Mouse (Mus musculus) lung, embryonic 14.5 days (tissue): ENCODE results near the gene Wfikkn1. TPM values are rescaled to one million over a fixed set of nuclear protein-coding genes. Genes with fewer than 3 reads are reported as not detected.

ENCODE experiments used
- ATAC-seq: fragments of 200-750 bp; cut with Nextera tagmentation; 2 replicates; pipeline ENCODE4 v1.8.0; 2017; ENCODE audit warnings: mild to moderate bottlenecking, moderate TSS enrichment, moderate library complexity; ENCODE audit not compliant: insufficient read depth
- DNase-seq: peaks from one replicate; pipeline ENCODE4 v3.0.0-alpha.2; 2015
- H3K27ac ChIP-seq: fragments of 300-500 bp; sonication (generic); 2 replicates; pipeline ENCODE4 v1.5.1; 2014; ENCODE audit warnings: low read depth, mild to moderate bottlenecking, moderate library complexity
- H3K27me3 ChIP-seq: fragments of 300-500 bp; sonication (generic); 2 replicates; pipeline ENCODE4 v1.6.1; 2014; ENCODE audit warnings: low read length, control low read depth; ENCODE audit not compliant: insufficient read depth
- H3K36me3 ChIP-seq: fragments of 300-500 bp; sonication (generic); 2 replicates; pipeline ENCODE4 v1.6.1; 2014; ENCODE audit warnings: control low read depth; ENCODE audit not compliant: insufficient read depth
- H3K4me1 ChIP-seq: fragments of 300-500 bp; sonication (generic); 2 replicates; pipeline ENCODE4 v1.6.1; 2014; ENCODE audit warnings: antibody characterized with exemption, control low read depth; ENCODE audit not compliant: insufficient read depth
- H3K4me2 ChIP-seq: fragments of 300-500 bp; sonication (generic); 2 replicates; pipeline ENCODE4 v1.6.1; 2014; ENCODE audit warnings: mild to moderate bottlenecking
- H3K4me3 ChIP-seq: fragments of 300-500 bp; sonication (generic); 2 replicates; pipeline ENCODE4 v1.5.1; 2014; ENCODE audit warnings: low read depth, low read length
- H3K9ac ChIP-seq: fragments of 300-500 bp; sonication (generic); 2 replicates; pipeline ENCODE4 v1.6.1; 2014
- H3K9me3 ChIP-seq: fragments of 300-500 bp; sonication (generic); 2 replicates; pipeline ENCODE4 v1.6.1; 2016; ENCODE audit warnings: low read depth, low read length, control low read depth
- CTCF ChIP-seq: IDR thresholded peaks from 2 replicates; pipeline ENCODE4 v1.5.1; 2016; ENCODE audit warnings: antibody characterized with exemption, low read depth
- WGBS: fragments of 180-500 bp; shearing (Covaris S2); extraction: QIAGEN DNeasy Blood & Tissue Kit; methylation state at CpG from one replicate; pipeline ENCODE4 v1.1.7; 2014; 5-methylcytosine and 5-hydroxymethylcytosine counted together
- polyA plus RNA-seq: library from polyadenylated mRNA; unstranded; fragments of >200 nt; fragmentation: Nextera tagmentation; extraction: Ambion mirVana; gene quantifications from 2 replicates; pipeline ENCODE4 v1.2.1, GENCODE M21; 2014

Gene Wfikkn1
- polyA plus RNA-seq, 1 experiment from 2014 or later, result 0.87 TPM

GRCm38 (mm10) chr17:25861704-25862612, 18.7 kb downstream of the Wfikkn1 start:
- H3K36me3 ChIP-seq, result no peaks in the 10 kb centered on the region; the same call in 1 of the 2 replicates
- 14% methylated on average over 6 of the region's 6 CpGs for WGBS

GRCm38 (mm10) chr17:25860832-25861703, 19.6 kb downstream of the Wfikkn1 start, which contains the start of gene Wdr90:
Gene Wdr90 (minus strand): TSS chr17:25861501.
- H3K4me1 ChIP-seq, result 0 out of 2 replicates have a peak, but pooled peaks cover 5% of the 10 kb centered on the region
- 4% methylated on average over 65 of the region's 65 CpGs for WGBS
- H3K4me2 ChIP-seq, result peak within 1 kb of the TSS; percentile 93
- peak within 1 kb of the TSS; percentile 81 for H3K9ac ChIP-seq
- ATAC-seq (peak; percentile 95), DNase-seq (peak; percentile 97)
- H3K27me3 ChIP-seq, result no peaks in the 10 kb centered on the region
- H3K36me3 ChIP-seq, result no peaks in the 10 kb centered on the region; the same call in 1 of the 2 replicates
- no peak; the same call in 1 of the 2 replicates for TF ChIP-seq CTCF
- peak within 1 kb of the TSS; percentile 67 for H3K4me3 ChIP-seq
- no peaks in the 10 kb centered on the region for H3K9me3 ChIP-seq
- peak within 1 kb of the TSS; percentile 71 for H3K27ac ChIP-seq

More at GRCm38 (mm10) chr17:25861704-25862612, 18.7 kb downstream of the Wfikkn1 start:
- H3K9ac ChIP-seq, result peak overlapping the region; percentile 81
- H3K4me1 ChIP-seq, result 0 out of 2 replicates have a peak, but pooled peaks cover 5% of the 10 kb centered on the region
- H3K4me2 ChIP-seq, result peak overlapping the region; percentile 93
- TF ChIP-seq CTCF, result no peak
- DNase-seq (no peak), ATAC-seq (peak; percentile 32; the same call in 1 of the 2 replicates)
- peak overlapping the region; percentile 67 for H3K4me3 ChIP-seq
- no peaks in the 10 kb centered on the region for H3K9me3 ChIP-seq
- H3K27ac ChIP-seq, result peak overlapping the region; percentile 71
- H3K27me3 ChIP-seq, result no peaks in the 10 kb centered on the region

- 88% methylated on average over 6 of the region's 6 CpGs for WGBS
These were observed 20.4 kb downstream of the Wfikkn1 start for GRCm38 (mm10) chr17:25860229-25860628.

GRCm38 (mm10) chr17:25844396-25844901, 36.2 kb downstream of the Wfikkn1 start, which contains the start of gene Rhot2:
Gene Rhot2 (minus strand): TSS chr17:25844851.
- ATAC-seq (peak; percentile 97), DNase-seq (peak; percentile 97)
- Histone ChIP-seq H3K27me3 (no peaks in the 10 kb centered on the region), H3K9me3 (no peaks in the 10 kb centered on the region), H3K36me3 (peaks cover 55% of the 10 kb centered on the region), H3K27ac (peak within 1 kb of the TSS; percentile 72), H3K4me1 (peaks cover 9% of the 10 kb centered on the region), H3K9ac (peak within 1 kb of the TSS; percentile 82), H3K4me3 (peak within 1 kb of the TSS; percentile 85), H3K4me2 (peak within 1 kb of the TSS; percentile 91)
- peak; percentile 80 for TF ChIP-seq CTCF
- WGBS, result 1% methylated on average over 21 of the region's 21 CpGs

More at GRCm38 (mm10) chr17:25860229-25860628, 20.4 kb downstream of the Wfikkn1 start:
- Histone ChIP-seq H3K9me3 (no peaks in the 10 kb centered on the region), H3K4me3 (peak overlapping the region; percentile 67), H3K27ac (no peak overlapping the region), H3K36me3 (peaks cover 2% of the 10 kb centered on the region; the same call in 1 of the 2 replicates), H3K27me3 (no peaks in the 10 kb centered on the region), H3K4me1 (0 out of 2 replicates have a peak, but pooled peaks cover 5% of the 10 kb centered on the region), H3K4me2 (peak overlapping the region; percentile 93), H3K9ac (peak overlapping the region; percentile 81; the same call in 1 of the 2 replicates)
- TF ChIP-seq CTCF, result no peak
- DNase-seq, result no peak
- 0 out of 2 replicates have a peak, but pooled peaks have one; percentile 1 for ATAC-seq

- WGBS, result 3% methylated on average over 38 of the region's 38 CpGs
- Histone ChIP-seq H3K9me3 (no peaks in the 10 kb centered on the region), H3K4me2 (peak overlapping the region; percentile 91), H3K9ac (peak overlapping the region; percentile 82), H3K36me3 (peaks cover 55% of the 10 kb centered on the region), H3K4me1 (peaks cover 9% of the 10 kb centered on the region), H3K27me3 (no peaks in the 10 kb centered on the region), H3K27ac (peak overlapping the region; percentile 72), H3K4me3 (peak overlapping the region; percentile 85)
- ATAC-seq, result peak; percentile 8; the same call in 1 of the 2 replicates
- no peak for TF ChIP-seq CTCF
- DNase-seq, result no peak
These were observed 36.8 kb downstream of the Wfikkn1 start for GRCm38 (mm10) chr17:25843636-25844395.

GRCm38 (mm10) chr17:25843122-25843521, 37.5 kb downstream of the Wfikkn1 start:
- no peak for ATAC-seq
- no peaks in the 10 kb centered on the region for H3K9me3 ChIP-seq
- H3K27ac ChIP-seq, result no peak overlapping the region
- peaks cover 54% of the 10 kb centered on the region for H3K36me3 ChIP-seq
- TF ChIP-seq CTCF, result no peak
- peak overlapping the region; percentile 91 for H3K4me2 ChIP-seq
- peaks cover 9% of the 10 kb centered on the region for H3K4me1 ChIP-seq
- no peak for DNase-seq
- H3K4me3 ChIP-seq, result peak overlapping the region; percentile 85
- peak overlapping the region; percentile 82 for H3K9ac ChIP-seq
- H3K27me3 ChIP-seq, result no peaks in the 10 kb centered on the region
- WGBS, result 86% methylated on average over 4 of the region's 4 CpGs
